Mouse (Mus musculus): Measurements from ENCODE around the gene Htt. TPM values are rescaled to one million over a fixed set of nuclear protein-coding genes. Genes with fewer than 3 reads are reported as not detected.

Gene Htt
- polyA plus RNA-seq, 1 experiment, result 42.3 TPM

- Histone ChIP-seq H3K4me1 (ENCODE audit: control insufficient read depth, insufficient read depth, low read length) (no peaks in the 10 kb centered on the region), H3K9me3 (replicated peaks; ENCODE audit: control insufficient read depth, insufficient read depth, low read length, poor library complexity, severe bottlenecking) (no peaks in the 10 kb centered on the region), H3K27ac (ENCODE audit: insufficient read depth, low read length) (no peak overlapping the region), H3K4me3 (ENCODE audit: low read depth, low read length) (no peak overlapping the region), H3K9ac (ENCODE audit: low read depth, poor library complexity, severe bottlenecking) (no peak overlapping the region), H3K36me3 (ENCODE audit: control insufficient read depth, insufficient read depth, low read length, poor library complexity, severe bottlenecking) (no peaks in the 10 kb centered on the region), H3K27me3 (ENCODE audit: control insufficient read depth, insufficient read depth, low read length, poor library complexity, severe bottlenecking) (no peaks in the 10 kb centered on the region)
- TF ChIP-seq CTCF (IDR thresholded peaks at IDR 0.05; ENCODE audit: low read depth, low read length) (no peak), EP300 (IDR thresholded peaks at IDR 0.05; ENCODE audit: insufficient read depth, low read depth, low read length) (no peak)
These were observed 189.8 kb downstream of the Htt start for GRCm38 (mm10) chr5:34951161-34951834.

- H3K9ac ChIP-seq (ENCODE audit: low read depth, poor library complexity, severe bottlenecking), result no peak overlapping the region
- H3K4me1 ChIP-seq (ENCODE audit: control insufficient read depth, insufficient read depth, low read length), result no peaks in the 10 kb centered on the region
- H3K9me3 ChIP-seq (replicated peaks; ENCODE audit: control insufficient read depth, insufficient read depth, low read length, poor library complexity, severe bottlenecking), result no peaks in the 10 kb centered on the region
- no peak overlapping the region for H3K4me3 ChIP-seq (ENCODE audit: low read depth, low read length)
- H3K36me3 ChIP-seq (ENCODE audit: control insufficient read depth, insufficient read depth, low read length, poor library complexity, severe bottlenecking), result no peaks in the 10 kb centered on the region
- TF ChIP-seq POLR2A (IDR thresholded peaks at IDR 0.05; ENCODE audit: insufficient read depth, low read length) (no peak), EP300 (IDR thresholded peaks at IDR 0.05; ENCODE audit: insufficient read depth, low read depth, low read length) (no peak), CTCF (IDR thresholded peaks at IDR 0.05; ENCODE audit: low read depth, low read length) (no peak)
- no peak overlapping the region for H3K27ac ChIP-seq (ENCODE audit: insufficient read depth, low read length)
- no peaks in the 10 kb centered on the region for H3K27me3 ChIP-seq (ENCODE audit: control insufficient read depth, insufficient read depth, low read length, poor library complexity, severe bottlenecking)
These were observed 193.0 kb downstream of the Htt start for GRCm38 (mm10) chr5:34954508-34954907.

DNA sequence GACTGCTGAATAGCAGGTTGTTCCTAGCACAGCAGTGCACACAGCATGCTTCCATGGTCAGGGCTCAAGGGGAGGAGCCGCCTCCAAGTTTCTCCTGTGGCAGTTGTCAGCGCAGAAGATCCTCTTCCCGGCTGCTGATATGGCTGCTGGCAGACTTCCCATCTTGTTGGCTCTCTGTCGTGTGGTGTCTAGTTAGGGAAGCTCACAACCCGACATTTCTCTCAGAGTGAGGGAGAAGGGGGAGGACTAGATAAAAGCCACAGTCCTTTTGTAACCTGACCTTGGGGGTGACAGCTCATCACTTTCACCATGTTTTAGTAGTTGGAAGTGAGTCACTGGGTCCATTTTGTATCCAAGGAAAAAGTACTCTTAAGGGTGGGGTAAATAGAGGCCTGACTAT is 194.1 kb downstream of the Htt start:
- no peaks in the 10 kb centered on the region for H3K36me3 ChIP-seq (ENCODE audit: control insufficient read depth, insufficient read depth, low read length, poor library complexity, severe bottlenecking)
- H3K9me3 ChIP-seq (replicated peaks; ENCODE audit: control insufficient read depth, insufficient read depth, low read length, poor library complexity, severe bottlenecking), result no peaks in the 10 kb centered on the region
- no peak overlapping the region for H3K4me3 ChIP-seq (ENCODE audit: low read depth, low read length)
- no peaks in the 10 kb centered on the region for H3K27me3 ChIP-seq (ENCODE audit: control insufficient read depth, insufficient read depth, low read length, poor library complexity, severe bottlenecking)
- H3K9ac ChIP-seq (ENCODE audit: low read depth, poor library complexity, severe bottlenecking), result no peak overlapping the region
- TF ChIP-seq POLR2A (IDR thresholded peaks at IDR 0.05; ENCODE audit: insufficient read depth, low read length), result no peak
- no peak for TF ChIP-seq CTCF (IDR thresholded peaks at IDR 0.05; ENCODE audit: low read depth, low read length)
- no peak for TF ChIP-seq EP300 (IDR thresholded peaks at IDR 0.05; ENCODE audit: insufficient read depth, low read depth, low read length)
- no peaks in the 10 kb centered on the region for H3K4me1 ChIP-seq (ENCODE audit: control insufficient read depth, insufficient read depth, low read length)
- no peak overlapping the region for H3K27ac ChIP-seq (ENCODE audit: insufficient read depth, low read length)

DNA sequence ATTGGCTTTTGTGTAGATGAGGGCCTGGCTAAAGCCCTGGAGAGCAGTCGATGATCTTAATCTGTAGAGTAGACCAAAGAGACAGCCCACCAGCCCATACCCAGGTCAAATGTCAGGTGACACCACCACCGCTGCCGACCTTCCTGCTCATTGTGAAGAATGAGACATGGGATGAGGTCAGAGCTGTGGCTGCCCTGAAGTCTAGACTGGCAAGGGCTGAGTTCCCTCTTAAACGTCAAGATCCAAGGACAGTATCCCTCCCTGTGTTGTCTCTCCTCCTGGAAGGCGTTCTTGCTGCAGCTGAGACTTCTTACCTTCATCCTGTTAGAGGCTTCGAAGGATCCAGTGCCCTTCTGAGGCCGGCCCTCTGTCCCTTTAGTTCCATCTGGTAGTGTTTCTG is 194.6 kb downstream of the Htt start:
- Histone ChIP-seq H3K9ac (ENCODE audit: low read depth, poor library complexity, severe bottlenecking) (no peak overlapping the region), H3K4me1 (ENCODE audit: control insufficient read depth, insufficient read depth, low read length) (no peaks in the 10 kb centered on the region), H3K4me3 (ENCODE audit: low read depth, low read length) (no peak overlapping the region), H3K27me3 (ENCODE audit: control insufficient read depth, insufficient read depth, low read length, poor library complexity, severe bottlenecking) (no peaks in the 10 kb centered on the region), H3K9me3 (replicated peaks; ENCODE audit: control insufficient read depth, insufficient read depth, low read length, poor library complexity, severe bottlenecking) (no peaks in the 10 kb centered on the region), H3K36me3 (ENCODE audit: control insufficient read depth, insufficient read depth, low read length, poor library complexity, severe bottlenecking) (no peaks in the 10 kb centered on the region), H3K27ac (ENCODE audit: insufficient read depth, low read length) (no peak overlapping the region)
- no peak for TF ChIP-seq EP300 (IDR thresholded peaks at IDR 0.05; ENCODE audit: insufficient read depth, low read depth, low read length)
- TF ChIP-seq CTCF (IDR thresholded peaks at IDR 0.05; ENCODE audit: low read depth, low read length), result no peak
- TF ChIP-seq POLR2A (IDR thresholded peaks at IDR 0.05; ENCODE audit: insufficient read depth, low read length), result no peak

- no peak overlapping the region for H3K4me3 ChIP-seq (ENCODE audit: low read depth, low read length)
- no peaks in the 10 kb centered on the region for H3K36me3 ChIP-seq (ENCODE audit: control insufficient read depth, insufficient read depth, low read length, poor library complexity, severe bottlenecking)
- no peaks in the 10 kb centered on the region for H3K27me3 ChIP-seq (ENCODE audit: control insufficient read depth, insufficient read depth, low read length, poor library complexity, severe bottlenecking)
- H3K9ac ChIP-seq (ENCODE audit: low read depth, poor library complexity, severe bottlenecking), result no peak overlapping the region
- TF ChIP-seq CTCF (IDR thresholded peaks at IDR 0.05; ENCODE audit: low read depth, low read length), result no peak
- TF ChIP-seq EP300 (IDR thresholded peaks at IDR 0.05; ENCODE audit: insufficient read depth, low read depth, low read length), result no peak
- TF ChIP-seq POLR2A (IDR thresholded peaks at IDR 0.05; ENCODE audit: insufficient read depth, low read length), result no peak
- H3K4me1 ChIP-seq (ENCODE audit: control insufficient read depth, insufficient read depth, low read length), result no peaks in the 10 kb centered on the region
- H3K27ac ChIP-seq (ENCODE audit: insufficient read depth, low read length), result no peak overlapping the region
- H3K9me3 ChIP-seq (replicated peaks; ENCODE audit: control insufficient read depth, insufficient read depth, low read length, poor library complexity, severe bottlenecking), result no peaks in the 10 kb centered on the region
These were observed 195.5 kb downstream of the Htt start for GRCm38 (mm10) chr5:34957015-34957414.

GRCm38 (mm10) chr5:34960021-34960420 is 198.5 kb downstream of the Htt start:
- Histone ChIP-seq H3K36me3 (ENCODE audit: control insufficient read depth, insufficient read depth, low read length, poor library complexity, severe bottlenecking) (no peaks in the 10 kb centered on the region), H3K4me3 (ENCODE audit: low read depth, low read length) (no peak overlapping the region), H3K4me1 (ENCODE audit: control insufficient read depth, insufficient read depth, low read length) (no peaks in the 10 kb centered on the region), H3K27me3 (ENCODE audit: control insufficient read depth, insufficient read depth, low read length, poor library complexity, severe bottlenecking) (no peaks in the 10 kb centered on the region), H3K27ac (ENCODE audit: insufficient read depth, low read length) (no peak overlapping the region), H3K9ac (ENCODE audit: low read depth, poor library complexity, severe bottlenecking) (no peak overlapping the region), H3K9me3 (replicated peaks; ENCODE audit: control insufficient read depth, insufficient read depth, low read length, poor library complexity, severe bottlenecking) (no peaks in the 10 kb centered on the region)
- TF ChIP-seq CTCF (IDR thresholded peaks at IDR 0.05; ENCODE audit: low read depth, low read length), result no peak
- TF ChIP-seq EP300 (IDR thresholded peaks at IDR 0.05; ENCODE audit: insufficient read depth, low read depth, low read length), result no peak
- no peak for TF ChIP-seq POLR2A (IDR thresholded peaks at IDR 0.05; ENCODE audit: insufficient read depth, low read length)

Other genes with a start within 250 kb of the Htt start
- 10.1 and 14.0 TPM in 2 replicates for gene Tnip2, start 247.7 kb upstream of the Htt start, polyA plus RNA-seq (2011; ENCODE audit: insufficient read depth, insufficient read length, low read depth, missing spikeins)
- 2.6 and 2.8 TPM in 2 replicates for gene Sh3bp2, start 235.9 kb upstream of the Htt start, polyA plus RNA-seq (2011; ENCODE audit: insufficient read depth, insufficient read length, low read depth, missing spikeins)
- 71.7 and 76.9 TPM in 2 replicates for gene Add1, start 188.1 kb upstream of the Htt start, polyA plus RNA-seq (2011; ENCODE audit: insufficient read depth, insufficient read length, low read depth, missing spikeins)
- gene Mfsd10, start 124.5 kb upstream of the Htt start, polyA plus RNA-seq (2011; ENCODE audit: insufficient read depth, insufficient read length, low read depth, missing spikeins), result 70.1 and 91.6 TPM in 2 replicates
- 80.7 and 82.6 TPM in 2 replicates for gene Nop14, start 101.6 kb upstream of the Htt start, polyA plus RNA-seq (2011; ENCODE audit: insufficient read depth, insufficient read length, low read depth, missing spikeins)
- 0.25 TPM in 1 of 2 replicates, not detected in the other for gene Grk4, start 101.4 kb upstream of the Htt start, polyA plus RNA-seq (2011; ENCODE audit: insufficient read depth, insufficient read length, low read depth, missing spikeins)
- gene Msantd1, start 146.3 kb downstream of the Htt start, polyA plus RNA-seq (2011; ENCODE audit: insufficient read depth, insufficient read length, low read depth, missing spikeins), result 1.4 TPM in 1 of 2 replicates, not detected in the other
- gene Rgs12, start 187.7 kb downstream of the Htt start, polyA plus RNA-seq (2011; ENCODE audit: insufficient read depth, insufficient read length, low read depth, missing spikeins), result 23.4 and 27.0 TPM in 2 replicates